Mouse (Mus musculus) E14TG2a.4 (cell line): ENCODE results near the gene Dhcr24.

ENCODE experiments used
- CTCF ChIP-seq: conservative IDR thresholded peaks from 2 replicates; pipeline ENCODE4 v1.5.1; 2014; ENCODE audit warnings: low read length
- NANOG ChIP-seq: IDR thresholded peaks from 2 replicates; pipeline ENCODE4 v1.6.1; 2014; ENCODE audit warnings: borderline replicate concordance, low read length, mixed read lengths
- POU5F1 ChIP-seq: IDR thresholded peaks from 2 replicates; pipeline ENCODE4 v1.6.1; 2014; ENCODE audit warnings: low read length, borderline replicate concordance

DNA sequence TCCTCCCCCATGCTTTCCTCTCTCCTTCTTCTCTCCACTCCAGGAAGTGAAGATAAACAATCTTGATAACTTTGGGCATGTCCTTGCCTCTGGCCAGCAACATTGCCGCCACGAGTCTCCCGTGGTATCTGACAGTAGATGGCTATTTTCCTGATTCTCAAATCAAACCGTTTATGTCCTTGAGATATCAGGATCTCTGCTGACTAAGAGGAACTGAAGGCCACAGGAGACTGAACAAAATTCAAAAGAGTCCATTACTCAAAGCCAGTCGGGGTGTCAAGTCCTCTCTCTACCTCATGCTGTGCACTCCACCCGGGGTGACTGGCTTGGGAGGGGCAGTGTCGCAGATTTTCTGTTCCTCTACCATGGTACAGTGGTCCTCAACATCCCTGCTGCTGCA is 26.6 kb upstream of the Dhcr24 start:
- no peak for TF ChIP-seq CTCF
- TF ChIP-seq POU5F1 = no peak
- no peak for TF ChIP-seq NANOG
